Mouse (Mus musculus): ENCODE results near the gene Rab44. TPM values are rescaled to one million over a fixed set of nuclear protein-coding genes. Genes with fewer than 3 reads are reported as not detected.

Rab44 gene
- polyA plus RNA-seq, 1 experiment = 0.34 TPM

GRCm38 (mm10) chr17:29158899-29159298 lies 45.0 kb downstream of the Rab44 start:
- H3K27me3 ChIP-seq (replicated peaks; ENCODE audit: control insufficient read depth, insufficient read depth, low read length) = no peaks in the 10 kb centered on the region
- H3K4me1 ChIP-seq (ENCODE audit: control insufficient read depth, insufficient read depth, low read length) = no peaks in the 10 kb centered on the region
- H3K4me3 ChIP-seq (ENCODE audit: insufficient read depth, low read depth, low read length) = no peak overlapping the region
- DNase-seq = no peak
- no peak overlapping the region for H3K27ac ChIP-seq (ENCODE audit: insufficient read depth, low read depth, low read length)
- no peaks in the 10 kb centered on the region for H3K36me3 ChIP-seq (ENCODE audit: control insufficient read depth, insufficient read depth, low read length)
- 94% methylated on average over 15 of the region's 15 CpGs for WGBS
- TF ChIP-seq POLR2A (IDR thresholded peaks at IDR 0.05; ENCODE audit: low read depth, low read length) (no peak), CTCF (conservative IDR thresholded peaks at IDR 0.05; ENCODE audit: insufficient read depth, insufficient read length, low read depth, low read length) (no peak)

GRCm38 (mm10) chr17:29159320-29159719 lies 45.4 kb downstream of the Rab44 start:
- TF ChIP-seq POLR2A (IDR thresholded peaks at IDR 0.05; ENCODE audit: low read depth, low read length) (no peak), CTCF (conservative IDR thresholded peaks at IDR 0.05; ENCODE audit: insufficient read depth, insufficient read length, low read depth, low read length) (no peak)
- DNase-seq = no peak

GRCm38 (mm10) chr17:29159743-29160455 lies 46.0 kb downstream of the Rab44 start:
- H3K4me3 ChIP-seq (ENCODE audit: insufficient read depth, low read depth, low read length) = no peak overlapping the region
- no peaks in the 10 kb centered on the region for H3K27me3 ChIP-seq (replicated peaks; ENCODE audit: control insufficient read depth, insufficient read depth, low read length)
- DNase-seq = peak; percentile 45
- no peaks in the 10 kb centered on the region for H3K36me3 ChIP-seq (ENCODE audit: control insufficient read depth, insufficient read depth, low read length)
- H3K27ac ChIP-seq (ENCODE audit: insufficient read depth, low read depth, low read length) = no peak overlapping the region
- TF ChIP-seq POLR2A (IDR thresholded peaks at IDR 0.05; ENCODE audit: low read depth, low read length) (no peak), CTCF (conservative IDR thresholded peaks at IDR 0.05; ENCODE audit: insufficient read depth, insufficient read length, low read depth, low read length) (no peak)
- peaks cover 7% of the 10 kb centered on the region; the same call in 1 of the 2 replicates for H3K4me1 ChIP-seq (ENCODE audit: control insufficient read depth, insufficient read depth, low read length)
- 72% methylated on average over 16 of the region's 16 CpGs for WGBS

More at GRCm38 (mm10) chr17:29159320-29159719, 45.4 kb downstream of the Rab44 start:
- Histone ChIP-seq H3K27me3 (replicated peaks; ENCODE audit: control insufficient read depth, insufficient read depth, low read length) (no peaks in the 10 kb centered on the region), H3K4me3 (ENCODE audit: insufficient read depth, low read depth, low read length) (no peak overlapping the region), H3K27ac (ENCODE audit: insufficient read depth, low read depth, low read length) (no peak overlapping the region), H3K4me1 (ENCODE audit: control insufficient read depth, insufficient read depth, low read length) (peaks cover 1% of the 10 kb centered on the region; the same call in 1 of the 2 replicates), H3K36me3 (ENCODE audit: control insufficient read depth, insufficient read depth, low read length) (no peaks in the 10 kb centered on the region)
- WGBS = 92% methylated on average over 5 of the region's 5 CpGs

- peaks cover 13% of the 10 kb centered on the region; the same call in 1 of the 2 replicates for H3K4me1 ChIP-seq (ENCODE audit: control insufficient read depth, insufficient read depth, low read length)
- TF ChIP-seq CTCF (conservative IDR thresholded peaks at IDR 0.05; ENCODE audit: insufficient read depth, insufficient read length, low read depth, low read length) (no peak), POLR2A (IDR thresholded peaks at IDR 0.05; ENCODE audit: low read depth, low read length) (no peak)
- no peak overlapping the region for H3K27ac ChIP-seq (ENCODE audit: insufficient read depth, low read depth, low read length)
- H3K36me3 ChIP-seq (ENCODE audit: control insufficient read depth, insufficient read depth, low read length) = no peaks in the 10 kb centered on the region
- no peak overlapping the region for H3K4me3 ChIP-seq (ENCODE audit: insufficient read depth, low read depth, low read length)
- H3K27me3 ChIP-seq (replicated peaks; ENCODE audit: control insufficient read depth, insufficient read depth, low read length) = no peaks in the 10 kb centered on the region
- no peak for DNase-seq
- 84% methylated on average over 13 of the region's 13 CpGs for WGBS
These were observed 48.4 kb downstream of the Rab44 start for GRCm38 (mm10) chr17:29162334-29162733.

- WGBS = 14% methylated on average over 17 of the region's 17 CpGs
These were observed 50.6 kb downstream of the Rab44 start for GRCm38 (mm10) chr17:29164469-29165111.

GRCm38 (mm10) chr17:29165452-29165851 lies 51.5 kb downstream of the Rab44 start:
- no peak overlapping the region for H3K27ac ChIP-seq (ENCODE audit: insufficient read depth, low read depth, low read length)
- no peaks in the 10 kb centered on the region for H3K27me3 ChIP-seq (replicated peaks; ENCODE audit: control insufficient read depth, insufficient read depth, low read length)
- H3K4me3 ChIP-seq (ENCODE audit: insufficient read depth, low read depth, low read length) = no peak overlapping the region
- peaks cover 13% of the 10 kb centered on the region; the same call in 1 of the 2 replicates for H3K4me1 ChIP-seq (ENCODE audit: control insufficient read depth, insufficient read depth, low read length)
- no peaks in the 10 kb centered on the region for H3K36me3 ChIP-seq (ENCODE audit: control insufficient read depth, insufficient read depth, low read length)
- TF ChIP-seq CTCF (conservative IDR thresholded peaks at IDR 0.05; ENCODE audit: insufficient read depth, insufficient read length, low read depth, low read length) (no peak), POLR2A (IDR thresholded peaks at IDR 0.05; ENCODE audit: low read depth, low read length) (no peak)
- WGBS = 54% methylated on average over 6 of the region's 6 CpGs
- DNase-seq = no peak

More at GRCm38 (mm10) chr17:29164469-29165111, 50.6 kb downstream of the Rab44 start:
- no peak for TF ChIP-seq CTCF (conservative IDR thresholded peaks at IDR 0.05; ENCODE audit: insufficient read depth, insufficient read length, low read depth, low read length)
- TF ChIP-seq POLR2A (IDR thresholded peaks at IDR 0.05; ENCODE audit: low read depth, low read length) = no peak
- peaks cover 13% of the 10 kb centered on the region; the same call in 1 of the 2 replicates for H3K4me1 ChIP-seq (ENCODE audit: control insufficient read depth, insufficient read depth, low read length)
- no peaks in the 10 kb centered on the region for H3K36me3 ChIP-seq (ENCODE audit: control insufficient read depth, insufficient read depth, low read length)
- peak; percentile 83 for DNase-seq
- no peaks in the 10 kb centered on the region for H3K27me3 ChIP-seq (replicated peaks; ENCODE audit: control insufficient read depth, insufficient read depth, low read length)
- no peak overlapping the region for H3K4me3 ChIP-seq (ENCODE audit: insufficient read depth, low read depth, low read length)
- H3K27ac ChIP-seq (ENCODE audit: insufficient read depth, low read depth, low read length) = no peak overlapping the region

GRCm38 (mm10) chr17:29165967-29166578 lies 52.1 kb downstream of the Rab44 start:
- WGBS = 48% methylated on average over 8 of the region's 8 CpGs
- Histone ChIP-seq H3K4me3 (ENCODE audit: insufficient read depth, low read depth, low read length) (no peak overlapping the region), H3K27me3 (replicated peaks; ENCODE audit: control insufficient read depth, insufficient read depth, low read length) (no peaks in the 10 kb centered on the region), H3K27ac (ENCODE audit: insufficient read depth, low read depth, low read length) (no peak overlapping the region), H3K36me3 (ENCODE audit: control insufficient read depth, insufficient read depth, low read length) (no peaks in the 10 kb centered on the region), H3K4me1 (ENCODE audit: control insufficient read depth, insufficient read depth, low read length) (peaks cover 13% of the 10 kb centered on the region; the same call in 1 of the 2 replicates)
- DNase-seq = peak; percentile 63
- TF ChIP-seq CTCF (conservative IDR thresholded peaks at IDR 0.05; ENCODE audit: insufficient read depth, insufficient read length, low read depth, low read length) (no peak), POLR2A (IDR thresholded peaks at IDR 0.05; ENCODE audit: low read depth, low read length) (no peak)
